Mouse (Mus musculus) adipose tissue, adult 10 weeks (tissue): Measurements from ENCODE around the gene Gm6588. TPM values are rescaled to one million over a fixed set of nuclear protein-coding genes. Genes with fewer than 3 reads are reported as not detected.

Experiments used
- polyA plus RNA-seq: library from polyadenylated mRNA; stranded (reverse); fragments of 350-450 nt; fragmentation: Illumina TruSeq; extraction: RNeasy Lipid Tissue Mini Kit (QIAGEN cat#74804); gene quantifications from one replicate; pipeline ENCODE4 v1.2.3, GENCODE M21; 2014; ENCODE audit warnings: low read depth, low replicate concordance

Gm6588 gene
- polyA plus RNA-seq, result 0.42 TPM

GRCm38 (mm10) chr5:112448747-112449440, at the start of gene Gm6588:
Gm6588 (plus strand) TSS chr5:112449426.

Other genes starting within 250 kb of the Gm6588 start
- 244 TPM for gene Cryba4, start 196.9 kb upstream of the Gm6588 start, polyA plus RNA-seq
- 10.4 TPM for gene Crybb1, start 193.6 kb upstream of the Gm6588 start, polyA plus RNA-seq
- gene Tpst2, start 172.7 kb upstream of the Gm6588 start, polyA plus RNA-seq, result 242 TPM
- gene Tfip11, start 123.1 kb upstream of the Gm6588 start, polyA plus RNA-seq, result 20.0 TPM
- gene Srrd, start 106.4 kb upstream of the Gm6588 start, polyA plus RNA-seq, result 16.5 TPM
- 15.9 TPM for gene Hps4, start 106.3 kb upstream of the Gm6588 start, polyA plus RNA-seq
- 0.26 TPM for gene Gm6583, start 93.4 kb upstream of the Gm6588 start, polyA plus RNA-seq
- gene Asphd2, start 54.6 kb upstream of the Gm6588 start, polyA plus RNA-seq, result 0.88 TPM
- gene Sez6l, start 127.8 kb downstream of the Gm6588 start, polyA plus RNA-seq, result 1.6 TPM